Mouse (Mus musculus) urinary bladder, adult 2 months (tissue): ENCODE results near the gene Anpep. TPM values are rescaled to one million over a fixed set of nuclear protein-coding genes. Genes with fewer than 3 reads are reported as not detected.

ENCODE experiments used
- DNase-seq: peaks from one replicate; pipeline ENCODE4 v3.0.0; 2022; ENCODE audit warnings: low spot score
- polyA plus RNA-seq: library from polyadenylated mRNA; depleted of rRNA; stranded (reverse); fragments of >200 nt; gene quantifications from 2 replicates; pipeline ENCODE4 v1.2.3, GENCODE M21; 2012; rRNA removed

The Anpep gene
- 32.3 and 34.2 TPM in 2 replicates for polyA plus RNA-seq

DNA sequence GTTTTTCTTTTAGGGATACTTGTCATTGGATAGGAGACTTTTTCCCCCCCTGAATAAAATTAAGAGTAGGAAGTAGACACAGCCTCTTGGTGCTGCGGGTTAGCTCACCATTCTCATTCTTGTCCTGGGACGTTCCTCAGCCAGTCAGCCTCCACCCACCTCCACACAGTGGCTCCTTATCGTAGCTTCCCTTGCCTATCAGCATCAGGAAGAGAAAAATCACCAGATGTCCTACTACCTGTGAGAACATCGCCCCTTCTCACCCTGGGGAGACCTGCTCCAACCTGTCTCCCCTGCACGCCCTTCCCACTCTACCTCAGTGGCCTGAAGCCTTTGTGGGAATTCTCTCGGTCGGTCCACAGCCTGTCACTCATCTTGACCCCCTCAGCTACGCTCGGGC, at the start of gene Anpep:
Gene Anpep, minus strand, starts transcription at position 249 of the 400 bp plus-strand sequence.
- DNase-seq, result no peak

DNA sequence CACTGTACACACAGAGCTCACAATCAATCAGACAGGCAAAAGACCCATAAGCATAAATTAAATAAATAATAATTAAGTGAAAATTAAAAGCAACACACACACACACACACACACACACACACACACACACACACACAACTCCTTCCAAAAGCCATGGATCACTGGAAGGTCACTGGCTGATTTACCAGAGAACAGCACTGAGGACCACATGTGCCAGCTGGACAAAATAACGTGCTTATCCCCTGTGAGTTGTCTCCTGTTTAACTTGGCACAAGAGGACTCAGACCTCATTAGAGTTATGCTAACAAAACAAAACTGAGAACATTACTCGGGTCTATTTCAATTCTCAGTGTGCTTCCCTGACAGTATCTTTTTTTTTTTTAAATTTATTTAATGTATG, 46.5 kb upstream of the Anpep start:
- no peak for DNase-seq

DNA sequence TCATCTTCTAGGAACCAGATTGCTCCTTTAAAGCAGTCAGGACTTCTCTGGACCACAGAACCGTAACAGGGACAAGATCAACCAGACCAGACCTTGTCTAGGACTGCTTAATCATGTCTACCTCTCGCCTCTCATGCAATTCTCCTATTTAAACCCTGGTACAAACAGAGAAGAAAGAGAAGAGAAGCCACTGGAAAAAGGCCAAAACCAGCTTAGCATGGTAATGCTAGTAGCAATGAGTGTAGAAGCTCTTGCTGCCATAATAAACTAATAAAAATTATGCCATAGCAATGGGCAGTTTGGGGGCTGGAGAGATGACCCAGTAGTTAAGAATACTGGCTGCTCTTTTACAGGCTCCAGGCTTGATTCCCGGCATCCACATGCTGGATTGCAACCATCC, 46.1 kb upstream of the Anpep start:
- no peak for DNase-seq

DNA sequence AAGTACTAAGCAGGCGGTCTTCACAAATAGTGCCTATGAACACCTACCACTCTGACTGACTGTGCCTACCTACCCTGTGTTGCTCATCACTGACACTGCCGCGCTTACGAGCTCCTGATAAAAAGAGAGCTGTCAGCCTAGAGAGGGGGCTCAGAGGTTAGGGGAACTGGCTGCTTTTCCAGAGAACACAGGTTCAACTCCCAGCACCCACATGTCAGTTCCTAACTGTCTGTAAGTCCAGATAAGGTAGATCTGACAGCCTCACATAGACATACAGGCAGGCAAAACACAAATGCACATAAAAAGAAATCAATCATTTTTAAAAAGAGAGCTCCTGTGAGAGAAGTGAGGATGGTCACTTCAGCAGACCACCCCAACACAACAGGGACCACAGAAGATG, 44.3 kb upstream of the Anpep start:
- DNase-seq, result no peak

DNA sequence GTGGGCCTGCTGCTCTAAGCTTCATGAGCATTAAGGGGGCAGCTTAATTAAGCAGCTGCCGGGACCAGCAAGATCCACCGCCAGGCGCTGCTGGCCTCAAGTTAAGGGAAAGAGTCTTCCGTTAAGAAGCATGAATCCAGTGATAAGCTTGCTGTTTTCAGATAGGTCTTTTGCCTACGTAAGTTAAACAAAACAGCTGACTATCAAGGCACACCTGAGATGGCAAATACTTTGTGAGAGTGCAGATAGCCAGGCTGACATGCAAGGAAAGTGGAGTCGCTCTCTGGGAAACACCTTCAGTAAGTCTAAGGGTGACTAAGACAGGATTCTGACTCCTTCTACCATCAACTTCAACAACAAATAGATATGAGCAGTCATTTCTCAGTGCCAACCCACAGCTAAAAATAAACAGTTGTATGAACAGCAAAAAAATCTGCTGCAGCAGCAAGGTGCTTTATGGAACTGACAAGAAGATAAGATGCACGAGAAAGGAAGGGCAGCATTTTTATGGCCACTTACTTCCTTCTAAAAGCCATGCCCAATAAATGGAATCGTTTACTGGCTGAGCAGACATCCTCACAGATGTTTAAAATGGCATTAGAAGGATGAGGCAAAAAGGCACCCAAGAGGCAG, 42.4 kb upstream of the Anpep start:
- DNase-seq, result no peak

DNA sequence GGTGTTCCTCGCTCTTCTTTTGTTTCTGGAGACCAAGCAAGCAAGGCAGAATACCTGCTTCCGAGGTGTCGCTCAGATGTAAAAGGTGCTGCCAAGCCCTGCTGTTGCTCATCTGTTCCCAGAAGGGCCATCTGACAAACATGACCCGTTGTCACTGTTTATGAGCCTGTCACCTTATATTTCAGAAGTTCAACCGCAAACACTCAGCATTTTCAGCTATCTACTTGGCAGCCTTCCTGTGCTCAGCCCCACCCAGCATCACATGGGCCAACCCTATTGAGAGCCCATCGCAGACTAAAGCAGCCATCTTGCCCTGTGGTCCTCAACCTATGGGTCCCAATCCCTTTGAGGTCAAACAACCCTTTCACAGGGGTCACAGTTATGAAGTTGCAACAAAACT, 39.9 kb upstream of the Anpep start:
- no peak for DNase-seq

DNA sequence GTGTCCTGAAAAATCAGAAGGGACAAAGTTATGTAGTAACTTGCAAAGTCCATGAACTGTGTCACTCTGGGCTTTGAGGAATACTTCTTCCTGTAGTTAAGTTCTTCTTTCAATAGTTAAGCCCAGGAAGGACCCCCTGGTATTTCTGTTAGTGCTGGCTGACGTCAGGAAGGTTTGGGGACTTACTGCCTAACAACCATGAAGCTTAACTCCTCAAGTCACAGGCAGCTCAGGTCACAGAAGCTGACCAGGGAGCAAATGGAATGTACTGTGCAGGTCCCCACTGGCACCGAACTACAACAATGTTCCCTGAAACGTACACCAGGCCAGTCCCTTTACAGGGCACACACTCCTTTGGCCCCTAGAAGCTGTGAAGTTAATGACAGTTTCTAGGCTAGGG, 34.4 kb upstream of the Anpep start:
- no peak for DNase-seq

DNA sequence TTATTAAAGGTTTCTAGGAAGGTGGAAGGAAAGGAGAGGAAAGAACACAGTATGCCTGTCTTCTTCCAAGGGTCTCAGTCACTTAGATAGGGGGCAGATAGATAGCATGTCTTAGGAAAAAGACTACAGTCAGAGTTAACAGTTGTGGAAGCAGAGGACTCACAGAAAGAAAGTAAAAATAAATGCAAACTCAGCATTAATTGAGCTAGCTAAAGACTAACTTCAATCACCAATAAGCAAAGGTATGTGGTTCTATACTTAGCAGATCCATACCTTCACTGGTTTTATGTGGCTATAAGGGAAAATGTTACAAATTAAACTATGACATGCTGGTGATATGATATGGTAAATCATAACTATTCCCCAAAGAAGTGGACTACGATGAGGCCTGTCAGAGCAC, 33.9 kb upstream of the Anpep start:
- no peak for DNase-seq

DNA sequence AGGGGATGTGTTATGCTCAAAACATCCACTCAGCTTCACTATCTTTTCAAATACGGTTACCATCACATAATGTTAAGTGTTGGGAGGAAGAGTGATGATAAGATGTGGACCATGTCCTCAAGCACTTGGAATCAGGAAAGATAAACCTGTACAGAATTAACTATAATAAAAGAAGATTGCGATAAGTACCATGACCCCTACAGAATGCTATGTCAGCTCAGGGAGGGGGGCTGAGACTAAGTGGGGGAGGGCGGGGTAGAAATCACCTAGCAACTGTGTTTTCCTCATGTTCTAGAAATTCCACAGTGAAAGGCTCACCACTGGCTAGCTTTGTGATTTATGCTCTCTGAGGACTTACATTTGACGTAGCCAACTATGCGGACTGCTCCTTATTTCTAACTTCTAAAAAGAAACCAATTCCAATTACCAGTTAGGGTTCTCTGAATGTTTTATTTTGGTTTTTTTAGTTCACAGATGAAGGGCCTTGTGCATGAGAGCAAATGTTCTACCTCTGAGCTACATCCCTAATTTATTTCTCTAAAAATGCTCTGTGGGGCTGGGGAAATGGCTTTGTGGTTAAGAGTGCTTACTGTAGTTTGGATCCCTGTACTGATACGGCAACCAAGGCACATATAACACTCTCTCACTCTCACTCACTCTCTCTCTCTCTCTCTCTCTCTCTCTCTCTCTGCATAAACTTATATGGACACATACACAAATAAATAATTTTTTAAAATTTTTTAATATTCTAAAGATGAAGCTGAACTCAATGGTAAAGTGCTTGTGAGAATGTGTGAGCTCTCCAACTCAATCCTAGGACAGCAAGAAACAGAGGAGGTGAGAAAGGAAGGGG, 31.9 kb upstream of the Anpep start:
- DNase-seq, result no peak

DNA sequence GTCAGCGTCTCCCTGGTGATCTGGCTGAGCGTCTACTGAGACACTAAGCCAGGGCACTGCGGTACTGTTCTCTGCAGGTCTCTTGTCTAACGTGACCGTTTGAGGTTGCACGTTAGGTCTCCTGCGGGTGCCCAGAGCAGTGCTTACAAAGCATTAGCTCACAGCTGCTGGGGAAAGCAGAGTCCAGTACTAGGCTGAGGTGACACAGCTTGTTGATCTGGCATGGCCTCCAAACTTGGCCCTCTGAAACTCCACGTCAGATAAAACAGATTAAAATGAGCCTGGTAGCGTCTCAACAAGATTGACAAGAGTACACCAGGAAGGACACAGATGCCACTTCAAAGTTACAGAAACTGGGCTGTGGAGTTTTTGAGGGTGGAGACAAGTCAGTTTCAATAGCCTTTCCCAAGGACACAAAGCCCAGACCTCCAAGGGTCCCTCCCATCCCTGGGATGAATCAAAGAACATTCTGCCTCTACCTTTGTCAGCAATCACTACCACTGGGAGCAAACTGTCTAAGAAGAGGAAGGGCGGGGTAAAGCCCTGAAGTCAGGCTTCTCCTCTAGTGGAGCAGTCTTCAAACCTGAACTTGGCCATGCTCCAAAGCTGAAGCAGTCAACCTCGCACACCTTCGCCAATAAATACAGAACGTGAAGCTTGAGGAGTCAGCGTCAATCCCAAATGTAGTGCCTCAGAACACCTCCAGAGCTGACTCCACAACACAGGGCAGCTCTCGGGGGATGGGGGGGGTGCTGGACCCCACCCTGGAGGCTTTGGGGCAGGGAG, 29.8 kb upstream of the Anpep start:
- DNase-seq, result no peak

DNA sequence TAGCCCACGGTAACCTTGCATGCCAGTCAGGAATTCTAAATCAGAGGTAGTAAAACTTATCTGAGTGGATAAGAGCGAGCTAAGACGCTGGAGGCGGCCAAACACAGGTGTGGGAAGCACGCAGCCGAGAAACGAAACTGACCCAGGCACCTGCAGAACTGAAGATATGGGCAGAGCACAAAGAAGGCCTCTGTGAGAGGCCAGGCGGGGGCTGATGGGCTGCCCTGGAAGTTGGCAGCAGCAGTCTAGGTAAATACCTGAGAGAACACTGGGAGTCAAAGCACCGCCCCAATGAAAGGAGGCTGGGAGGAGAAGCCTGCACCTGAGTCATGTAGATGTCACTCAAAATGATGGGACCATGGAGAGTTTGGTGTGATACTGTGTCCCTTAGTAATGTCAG, 27.7 kb upstream of the Anpep start:
- no peak for DNase-seq

DNA sequence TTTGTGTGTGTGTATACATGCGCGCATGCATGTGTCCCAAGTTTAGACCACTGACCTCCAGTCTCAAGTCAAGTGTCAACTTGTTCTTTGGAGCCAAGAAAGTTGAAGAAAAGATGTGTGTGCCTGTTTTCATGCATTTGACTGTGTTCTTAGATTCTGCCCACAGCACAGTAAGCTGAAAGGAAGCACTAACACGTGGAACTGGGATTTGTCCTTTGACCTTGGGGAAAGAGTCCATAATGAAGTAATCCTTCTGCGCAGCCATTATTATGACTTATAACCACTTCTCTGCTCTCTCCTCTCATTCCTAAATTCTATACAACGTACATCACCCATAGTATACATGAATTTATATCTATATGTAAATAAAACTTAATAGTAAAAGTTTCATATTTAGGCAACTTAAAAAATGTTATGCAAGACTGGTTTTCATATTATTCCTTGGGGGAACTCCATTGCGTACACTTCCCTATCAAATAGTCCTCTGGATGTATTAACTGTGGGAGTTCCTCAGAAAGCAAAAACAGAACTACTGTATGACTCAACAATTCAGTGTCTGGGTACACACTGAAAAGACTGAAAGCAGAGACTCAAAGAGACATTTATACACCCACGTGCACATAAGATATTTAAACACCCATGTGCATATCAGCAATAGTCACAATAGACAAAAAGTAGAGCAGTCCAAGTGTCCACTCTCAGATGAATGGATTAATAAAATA, 22.9 kb upstream of the Anpep start:
- no peak for DNase-seq

DNA sequence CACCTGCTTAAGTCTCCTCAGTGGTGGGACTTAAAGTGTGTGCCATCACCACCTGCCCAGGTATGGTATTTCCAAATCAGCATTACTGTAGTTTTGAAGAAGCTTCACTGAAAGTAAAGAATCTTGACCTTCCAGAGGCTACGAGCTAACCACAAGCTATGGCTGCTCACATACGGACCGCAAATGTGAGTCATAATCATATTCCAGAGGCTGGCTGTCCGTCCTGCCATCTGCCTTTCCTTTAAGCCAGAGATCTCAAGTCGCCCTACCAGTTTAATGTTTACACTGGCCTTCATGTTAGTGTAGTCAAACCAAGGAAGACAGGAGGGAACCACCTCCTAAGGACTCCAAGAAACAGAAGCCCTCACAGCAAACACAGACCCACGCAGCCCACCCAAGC, 21.0 kb upstream of the Anpep start:
- no peak for DNase-seq

DNA sequence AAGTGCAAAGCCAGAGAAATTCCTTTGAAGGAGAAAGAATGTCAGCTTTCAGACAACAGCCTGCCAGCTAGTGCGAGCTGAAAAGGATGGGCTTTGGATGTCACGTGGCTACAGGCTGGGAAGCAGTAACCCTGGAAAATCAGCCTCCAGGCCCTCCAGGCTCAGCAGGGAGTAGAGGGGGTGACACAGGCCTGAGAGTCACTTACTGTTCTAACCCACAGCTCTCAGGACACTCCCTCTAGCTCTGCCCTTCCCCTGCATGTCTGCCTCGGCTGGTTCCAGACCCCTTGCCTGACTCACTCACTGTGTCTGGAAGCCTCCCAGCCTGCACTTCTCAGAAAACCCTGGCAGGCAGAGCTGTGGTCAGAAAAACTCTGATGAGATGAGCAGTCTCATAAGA, 20.1 kb upstream of the Anpep start:
- no peak for DNase-seq

DNA sequence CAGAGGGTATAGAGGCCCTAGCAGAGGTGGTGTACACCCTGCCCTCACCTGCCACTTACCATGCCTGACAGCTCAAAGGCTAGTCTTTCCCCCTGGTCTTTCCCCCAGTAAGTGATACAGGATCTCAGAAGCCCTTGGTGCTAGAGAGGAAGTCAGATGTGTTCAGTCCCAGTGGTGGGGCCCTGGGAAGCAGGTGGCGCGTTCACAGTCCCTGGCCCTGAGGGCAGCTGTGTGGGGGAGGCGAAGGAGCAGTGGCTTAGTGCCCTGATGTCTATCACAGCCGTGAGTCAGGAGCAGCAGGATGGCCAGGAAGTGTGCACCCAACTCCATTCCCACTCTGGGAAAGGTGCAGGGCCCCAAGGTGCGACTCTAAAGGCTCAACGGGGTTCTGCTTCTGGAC, 19.2 kb upstream of the Anpep start:
- no peak for DNase-seq

DNA sequence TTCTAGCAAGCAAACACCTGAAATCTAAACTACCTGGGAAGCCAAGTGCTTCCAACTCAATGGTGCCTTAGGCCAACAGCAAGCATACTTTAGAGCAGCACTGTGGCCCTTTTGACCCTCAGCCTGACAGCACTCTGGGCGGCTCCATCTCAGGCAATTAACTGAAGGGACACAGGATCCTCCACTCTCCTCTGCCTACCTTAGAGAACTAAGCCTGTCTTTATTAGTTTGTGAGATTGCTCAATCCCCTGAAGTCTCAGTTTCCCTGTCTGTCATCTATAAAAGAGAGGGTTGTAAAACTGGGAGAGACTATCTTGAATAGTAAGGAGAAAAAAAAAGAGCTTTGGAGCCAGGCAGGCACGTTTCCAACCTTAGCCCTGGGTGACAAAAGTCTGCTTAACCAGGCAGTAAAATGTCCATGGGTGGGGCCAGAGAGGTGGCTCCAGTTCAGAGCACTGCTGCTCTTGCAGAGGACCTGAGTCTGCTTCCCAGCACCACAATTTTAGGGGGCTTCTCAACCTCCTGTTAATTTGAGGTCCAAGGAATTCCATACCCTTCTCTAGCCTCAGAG, 17.7 kb upstream of the Anpep start:
- DNase-seq, result no peak

DNA sequence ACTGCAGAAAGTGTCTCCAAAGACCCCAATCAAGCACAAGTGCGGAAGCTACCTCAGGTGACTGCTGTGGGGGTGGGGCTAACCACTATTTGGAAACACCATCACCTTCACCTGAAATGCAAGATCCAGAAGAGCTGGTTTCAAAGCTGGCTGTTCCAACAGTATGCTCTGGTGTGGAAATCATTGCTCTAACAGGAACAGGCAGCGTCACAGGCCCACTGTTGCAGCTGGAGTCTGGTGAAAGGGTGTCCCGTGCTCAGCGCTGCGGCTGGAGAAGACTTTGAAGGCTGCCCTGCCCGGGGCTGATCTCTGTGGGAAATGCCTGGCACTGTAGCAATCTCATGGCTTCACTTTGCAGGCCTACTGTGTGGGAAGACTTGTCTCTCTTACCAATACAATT, 12.5 kb upstream of the Anpep start:
- no peak for DNase-seq

DNA sequence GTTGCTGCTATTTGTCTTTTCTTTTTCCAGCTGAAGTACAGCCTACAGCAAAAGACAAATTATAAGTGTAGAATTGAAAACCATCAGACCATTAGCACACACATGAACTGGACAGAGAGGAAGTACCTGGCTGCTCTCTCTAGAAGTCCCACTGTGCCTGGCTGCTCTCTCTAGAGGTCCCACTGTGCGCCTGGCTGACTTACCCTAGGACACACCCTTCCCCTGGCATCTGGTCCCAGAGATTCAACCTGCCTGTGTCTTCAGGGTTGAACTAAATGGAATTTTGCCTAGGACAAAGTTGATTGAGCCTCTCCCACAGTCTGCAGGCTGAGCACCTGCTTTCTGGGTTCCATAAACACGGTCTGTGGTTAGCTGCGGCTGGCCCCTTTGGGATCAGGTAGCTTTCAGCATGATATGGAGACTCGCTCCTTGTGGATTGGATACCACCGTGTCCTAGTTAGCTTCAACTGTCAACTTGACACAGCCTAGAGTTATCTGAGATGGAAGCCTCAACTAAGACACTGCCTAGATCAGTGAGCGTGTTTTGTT, 11.0 kb upstream of the Anpep start:
- no peak for DNase-seq

DNA sequence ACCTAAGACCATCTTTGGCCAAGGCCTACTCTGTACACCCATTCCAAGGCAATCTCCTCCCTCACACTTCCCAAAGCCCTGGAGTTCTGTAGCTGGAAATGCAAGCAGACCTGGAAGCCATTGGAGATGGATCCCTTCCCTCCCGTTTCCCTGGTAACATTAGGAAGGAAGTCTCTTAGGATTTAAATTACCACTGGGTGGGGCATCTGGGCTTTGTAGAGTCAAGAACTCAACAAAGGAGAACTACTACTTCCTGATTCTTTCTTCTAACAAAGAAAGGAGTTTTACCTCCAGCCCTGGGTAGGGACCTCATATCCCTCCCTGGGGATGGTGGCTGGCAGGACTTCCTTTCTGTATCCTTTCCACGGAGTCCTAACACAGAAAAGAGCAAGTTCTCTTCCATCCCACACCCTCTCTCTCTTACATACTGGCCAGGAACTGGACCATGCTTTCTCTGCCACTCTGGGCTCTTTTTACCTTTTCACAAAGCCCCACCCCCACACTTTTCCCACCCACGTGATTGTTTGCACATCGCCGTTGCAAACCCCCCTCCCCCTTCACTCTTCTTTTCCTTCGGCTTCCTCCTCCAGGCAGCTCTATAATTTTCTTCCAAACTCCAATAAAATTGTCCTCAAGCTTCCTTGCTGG, 8.3 kb upstream of the Anpep start:
- no peak for DNase-seq

DNA sequence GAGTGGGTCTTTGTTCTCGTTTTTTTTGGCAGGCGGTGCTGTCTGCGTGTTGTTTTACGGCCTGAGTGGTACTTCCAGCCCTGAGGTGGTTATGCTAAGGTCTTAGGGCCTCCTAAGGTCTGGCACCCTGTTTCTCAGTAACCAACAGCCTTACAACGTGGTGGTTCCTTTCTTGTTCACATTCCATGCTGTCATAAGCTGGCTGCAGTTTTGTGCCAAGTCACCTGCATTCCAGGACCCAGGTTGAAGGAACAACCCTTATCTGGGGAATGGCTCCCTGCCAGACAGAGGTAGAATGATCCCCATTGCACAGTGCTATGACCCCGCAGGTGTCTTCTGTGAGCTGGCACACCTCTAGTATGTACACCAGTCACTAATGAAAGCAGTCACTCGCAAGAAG, 7.6 kb upstream of the Anpep start:
- no peak for DNase-seq

DNA sequence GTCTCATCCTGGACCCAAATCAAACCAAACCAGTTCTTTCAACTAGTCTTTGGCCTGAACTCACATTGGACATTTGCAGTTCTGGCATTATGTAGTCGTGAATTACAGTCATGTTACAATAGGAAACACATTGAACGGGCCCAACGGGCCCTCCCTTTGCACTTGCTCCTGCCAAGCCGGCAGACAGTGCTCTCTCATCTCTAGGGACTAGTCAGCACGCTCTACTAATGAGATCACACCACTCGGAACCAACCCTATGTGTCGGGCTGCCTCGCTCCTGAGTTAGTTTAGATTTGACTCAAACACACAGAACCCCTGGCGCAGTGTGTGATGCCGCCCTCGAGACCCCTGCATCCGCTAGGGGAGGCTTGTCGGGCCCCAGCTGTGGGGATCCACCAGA, 7.0 kb upstream of the Anpep start:
- DNase-seq, result no peak
